Mouse (Mus musculus) liver, postnatal 0 days (tissue): ENCODE results near the gene Cbr4.

Experiments used
- CTCF ChIP-seq: sonication (generic); IDR thresholded peaks from 2 replicates; pipeline ENCODE4 v1.5.1; 2016; ENCODE audit warnings: antibody characterized with exemption, low read depth
- EP300 ChIP-seq: IDR thresholded peaks from 2 replicates; pipeline ENCODE4 v1.6.1; 2016; ENCODE audit warnings: antibody characterized with exemption, low read depth, mild to moderate bottlenecking

GRCm38 (mm10) chr8:61476160-61476559 is 11.4 kb upstream of the Cbr4 start:
- TF ChIP-seq EP300 (no peak), CTCF (no peak)
